Mouse (Mus musculus): Measurements from ENCODE around the gene Megf9. TPM values are rescaled to one million over a fixed set of nuclear protein-coding genes. Genes with fewer than 3 reads are reported as not detected.

Megf9 gene
- total and polyA plus RNA-seq, 2 experiments: 8.6 to 9.9 TPM

DNA sequence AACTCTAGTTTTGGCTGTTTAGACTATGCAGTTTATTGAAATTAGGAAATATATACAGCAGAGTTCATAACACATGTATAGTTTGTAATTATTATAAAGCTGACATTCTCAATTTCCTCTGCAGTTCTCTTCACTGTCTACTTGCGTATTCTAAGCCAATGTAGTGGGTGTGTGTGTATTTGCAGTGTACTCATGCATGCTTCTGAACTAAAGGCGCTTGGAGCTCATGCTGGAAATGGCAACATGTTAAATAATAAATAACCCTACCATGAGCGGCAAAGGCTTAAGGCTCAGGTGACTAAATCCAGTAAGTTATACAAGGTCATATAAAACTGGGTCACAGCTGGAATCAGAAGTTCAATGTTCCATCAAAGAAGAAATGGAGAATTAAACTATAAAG is 46.4 kb downstream of the Megf9 start:
- WGBS: 52% methylated on average over 3 of the region's 3 CpGs
- H3K27me3 ChIP-seq (ENCODE audit: control insufficient read depth, insufficient read depth, low read length): no peaks in the 10 kb centered on the region
- DNase-seq (ENCODE audit: extremely low read depth, low read depth, low spot score): no peak
- peaks cover 8% of the 10 kb centered on the region; the same call in 1 of the 2 replicates for H3K4me1 ChIP-seq (ENCODE audit: control insufficient read depth, insufficient read depth, low read length)
- H3K79me2 ChIP-seq (ENCODE audit: control insufficient read depth, insufficient read depth, low read length): peaks cover 3% of the 10 kb centered on the region; the same call in 1 of the 2 replicates
- H3K9ac ChIP-seq (ENCODE audit: low read depth, low read length): no peak overlapping the region
- no peak overlapping the region for H3K4me3 ChIP-seq (ENCODE audit: insufficient read depth, low read depth, low read length)
- H3K27ac ChIP-seq (replicated peaks; ENCODE audit: insufficient read depth, low read depth, low read length): no peak overlapping the region
- no peaks in the 10 kb centered on the region for H3K36me3 ChIP-seq (ENCODE audit: control insufficient read depth, insufficient read depth, low read length)
- TF ChIP-seq CTCF (IDR thresholded peaks at IDR 0.05; ENCODE audit: low read depth, low read length): no peak
- TF ChIP-seq POLR2A (IDR thresholded peaks at IDR 0.05; ENCODE audit: extremely low read depth, insufficient read depth, low read length): no peak

DNA sequence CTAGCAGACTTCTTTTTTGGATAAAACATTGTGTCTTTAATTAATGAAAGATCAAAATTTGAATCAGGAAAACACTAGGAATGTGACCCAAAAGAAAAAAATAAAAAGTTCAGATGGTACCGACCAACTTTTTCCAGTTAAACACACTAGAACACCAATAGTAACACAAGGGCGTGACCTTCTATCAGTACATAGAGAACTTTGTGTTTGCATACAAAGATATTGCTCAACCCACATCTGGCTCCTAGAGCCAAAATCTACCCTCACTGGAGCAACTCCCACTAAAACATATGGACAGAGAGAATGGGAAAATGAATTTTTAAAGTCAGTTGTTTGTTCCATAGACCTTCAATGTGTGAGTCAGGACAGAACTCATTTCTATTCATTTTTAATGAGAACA is 50.7 kb downstream of the Megf9 start:
- H3K36me3 ChIP-seq (ENCODE audit: control insufficient read depth, insufficient read depth, low read length): no peaks in the 10 kb centered on the region
- peaks cover 13% of the 10 kb centered on the region; the same call in 1 of the 2 replicates for H3K4me1 ChIP-seq (ENCODE audit: control insufficient read depth, insufficient read depth, low read length)
- DNase-seq (ENCODE audit: extremely low read depth, low read depth, low spot score): peak; percentile 95
- TF ChIP-seq POLR2A (IDR thresholded peaks at IDR 0.05; ENCODE audit: extremely low read depth, insufficient read depth, low read length) (no peak), CTCF (IDR thresholded peaks at IDR 0.05; ENCODE audit: low read depth, low read length) (no peak)
- no peak overlapping the region for H3K27ac ChIP-seq (replicated peaks; ENCODE audit: insufficient read depth, low read depth, low read length)
- H3K9ac ChIP-seq (ENCODE audit: low read depth, low read length): no peak overlapping the region
- 19% methylated on average over 2 of the region's 2 CpGs for WGBS
- no peak overlapping the region for H3K4me3 ChIP-seq (ENCODE audit: insufficient read depth, low read depth, low read length)
- no peaks in the 10 kb centered on the region for H3K27me3 ChIP-seq (ENCODE audit: control insufficient read depth, insufficient read depth, low read length)
- peaks cover 3% of the 10 kb centered on the region; the same call in 1 of the 2 replicates for H3K79me2 ChIP-seq (ENCODE audit: control insufficient read depth, insufficient read depth, low read length)

DNA sequence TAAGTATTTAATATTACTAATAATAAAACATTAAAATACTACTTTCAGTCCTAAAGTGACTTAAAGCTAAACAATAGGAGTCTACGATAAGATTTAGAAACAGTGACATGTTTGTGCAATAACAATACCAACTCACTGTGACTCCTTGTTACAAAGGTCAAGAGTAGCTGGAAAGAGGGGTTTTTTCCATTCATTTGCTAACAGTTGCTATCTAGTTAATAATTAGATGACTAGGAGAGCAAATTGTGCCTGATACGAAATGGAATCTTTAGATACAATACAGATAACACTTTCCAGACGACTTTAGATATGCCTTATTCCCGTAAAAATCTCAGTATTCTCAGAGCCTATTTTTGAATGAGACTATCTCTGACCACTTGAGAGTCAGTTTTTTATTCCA is 52.9 kb downstream of the Megf9 start:
- Histone ChIP-seq H3K36me3 (ENCODE audit: control insufficient read depth, insufficient read depth, low read length) (no peaks in the 10 kb centered on the region), H3K9ac (ENCODE audit: low read depth, low read length) (no peak overlapping the region), H3K4me1 (ENCODE audit: control insufficient read depth, insufficient read depth, low read length) (peaks cover 13% of the 10 kb centered on the region; the same call in 1 of the 2 replicates), H3K4me3 (ENCODE audit: insufficient read depth, low read depth, low read length) (no peak overlapping the region), H3K27me3 (ENCODE audit: control insufficient read depth, insufficient read depth, low read length) (no peaks in the 10 kb centered on the region), H3K79me2 (ENCODE audit: control insufficient read depth, insufficient read depth, low read length) (peaks cover under 1% of the 10 kb centered on the region; the same call in 1 of the 2 replicates), H3K27ac (replicated peaks; ENCODE audit: insufficient read depth, low read depth, low read length) (no peak overlapping the region)
- TF ChIP-seq CTCF (IDR thresholded peaks at IDR 0.05; ENCODE audit: low read depth, low read length) (no peak), POLR2A (IDR thresholded peaks at IDR 0.05; ENCODE audit: extremely low read depth, insufficient read depth, low read length) (no peak)
- peak; percentile 96 for DNase-seq (ENCODE audit: extremely low read depth, low read depth, low spot score)
- 22% methylated on average over 4 of the region's 4 CpGs for WGBS

DNA sequence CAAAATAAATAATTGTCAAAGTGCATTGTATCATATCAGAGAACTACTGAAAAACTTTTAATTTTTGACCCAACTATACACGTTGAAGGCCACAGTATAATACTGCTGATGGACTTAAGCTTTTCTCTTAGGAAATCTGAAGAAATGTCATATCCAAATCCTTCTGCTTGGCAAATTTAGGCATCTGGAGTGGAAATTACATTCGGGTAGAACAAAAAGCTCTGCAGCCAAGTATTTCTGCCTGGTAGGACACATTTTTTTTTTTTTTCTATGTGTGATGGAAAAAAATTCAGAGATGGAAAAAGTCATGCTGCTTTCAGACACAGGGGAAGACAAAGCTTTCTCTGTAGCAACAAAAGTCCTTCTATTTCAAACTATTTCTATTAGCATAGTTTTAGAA is 63.4 kb downstream of the Megf9 start:
- DNase-seq (ENCODE audit: extremely low read depth, low read depth, low spot score): no peak
- Histone ChIP-seq H3K27ac (replicated peaks; ENCODE audit: insufficient read depth, low read depth, low read length) (no peak overlapping the region), H3K4me1 (ENCODE audit: control insufficient read depth, insufficient read depth, low read length) (no peaks in the 10 kb centered on the region), H3K36me3 (ENCODE audit: control insufficient read depth, insufficient read depth, low read length) (no peaks in the 10 kb centered on the region), H3K27me3 (ENCODE audit: control insufficient read depth, insufficient read depth, low read length) (no peaks in the 10 kb centered on the region), H3K4me3 (ENCODE audit: insufficient read depth, low read depth, low read length) (no peak overlapping the region), H3K9ac (ENCODE audit: low read depth, low read length) (no peak overlapping the region), H3K79me2 (ENCODE audit: control insufficient read depth, insufficient read depth, low read length) (no peaks in the 10 kb centered on the region)
- TF ChIP-seq POLR2A (IDR thresholded peaks at IDR 0.05; ENCODE audit: extremely low read depth, insufficient read depth, low read length) (no peak), CTCF (IDR thresholded peaks at IDR 0.05; ENCODE audit: low read depth, low read length) (no peak)
- WGBS: 90% methylated on average over 2 of the region's 2 CpGs

DNA sequence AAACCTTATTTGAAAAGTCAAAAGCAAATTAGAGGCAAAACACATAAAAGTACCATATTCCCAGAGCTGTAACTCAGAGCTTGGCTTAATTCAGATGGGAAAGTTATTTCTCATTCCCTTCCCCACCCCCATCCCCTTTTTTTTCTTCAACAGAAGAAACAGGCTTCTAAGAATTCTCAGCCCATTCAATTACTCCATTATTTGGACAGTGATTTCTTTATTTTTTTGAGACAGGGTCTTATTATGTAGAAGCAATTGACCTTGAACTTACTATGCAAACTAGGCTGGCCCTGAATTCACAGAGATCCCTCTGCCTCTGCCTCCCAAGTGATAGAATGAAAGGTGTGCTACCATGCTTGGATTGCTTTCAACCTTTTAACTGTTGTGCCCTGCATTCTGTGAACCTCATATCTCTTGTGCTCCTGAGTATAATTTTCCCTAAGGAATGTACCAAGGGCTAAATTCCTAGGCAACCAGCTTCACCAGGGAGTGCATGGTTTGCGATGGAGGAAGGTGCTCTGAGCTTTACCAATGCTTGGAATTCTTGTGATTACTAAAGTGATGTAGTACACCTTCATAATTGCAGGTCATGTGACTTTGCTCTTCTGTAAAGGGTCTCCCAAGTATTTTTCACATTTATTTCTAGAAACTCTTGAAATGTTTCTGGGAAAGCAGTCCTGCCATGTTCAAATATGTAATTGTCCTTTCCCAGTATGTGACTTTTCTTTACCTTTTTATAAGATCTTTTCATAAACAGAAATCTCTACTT is 68.7 kb downstream of the Megf9 start:
- WGBS: 100% methylated on average over 1 of the region's 1 CpGs
- H3K4me1 ChIP-seq (ENCODE audit: control insufficient read depth, insufficient read depth, low read length): no peaks in the 10 kb centered on the region
- H3K4me3 ChIP-seq (ENCODE audit: insufficient read depth, low read depth, low read length): no peak overlapping the region
- no peak overlapping the region for H3K9ac ChIP-seq (ENCODE audit: low read depth, low read length)
- H3K79me2 ChIP-seq (ENCODE audit: control insufficient read depth, insufficient read depth, low read length): no peaks in the 10 kb centered on the region
- H3K27me3 ChIP-seq (ENCODE audit: control insufficient read depth, insufficient read depth, low read length): no peaks in the 10 kb centered on the region
- no peaks in the 10 kb centered on the region for H3K36me3 ChIP-seq (ENCODE audit: control insufficient read depth, insufficient read depth, low read length)
- TF ChIP-seq CTCF (IDR thresholded peaks at IDR 0.05; ENCODE audit: low read depth, low read length) (no peak), POLR2A (IDR thresholded peaks at IDR 0.05; ENCODE audit: extremely low read depth, insufficient read depth, low read length) (no peak)
- H3K27ac ChIP-seq (replicated peaks; ENCODE audit: insufficient read depth, low read depth, low read length): no peak overlapping the region
- no peak for DNase-seq (ENCODE audit: extremely low read depth, low read depth, low spot score)

GRCm38 (mm10) chr4:70463302-70463701 is 71.5 kb downstream of the Megf9 start:
- TF ChIP-seq CTCF (IDR thresholded peaks at IDR 0.05; ENCODE audit: low read depth, low read length): no peak
- no peak for TF ChIP-seq POLR2A (IDR thresholded peaks at IDR 0.05; ENCODE audit: extremely low read depth, insufficient read depth, low read length)
- H3K79me2 ChIP-seq (ENCODE audit: control insufficient read depth, insufficient read depth, low read length): no peaks in the 10 kb centered on the region
- H3K4me3 ChIP-seq (ENCODE audit: insufficient read depth, low read depth, low read length): no peak overlapping the region
- no peaks in the 10 kb centered on the region for H3K36me3 ChIP-seq (ENCODE audit: control insufficient read depth, insufficient read depth, low read length)
- DNase-seq (ENCODE audit: extremely low read depth, low read depth, low spot score): no peak
- H3K9ac ChIP-seq (ENCODE audit: low read depth, low read length): no peak overlapping the region
- no peak overlapping the region for H3K27ac ChIP-seq (replicated peaks; ENCODE audit: insufficient read depth, low read depth, low read length)
- H3K27me3 ChIP-seq (ENCODE audit: control insufficient read depth, insufficient read depth, low read length): no peaks in the 10 kb centered on the region
- WGBS: 89% methylated on average over 2 of the region's 2 CpGs
- no peaks in the 10 kb centered on the region for H3K4me1 ChIP-seq (ENCODE audit: control insufficient read depth, insufficient read depth, low read length)
